Mouse (Mus musculus) A20 (cell line): ENCODE measurements around the gene Gm19426.
A peak's percentile ranks its signal among the peaks of the same experiment; 100 is the strongest.

Experiments used
- DNase-seq: peaks from one replicate; pipeline ENCODE4 v3.0.0-alpha.2; 2011; ENCODE audit warnings: low read depth, low spot score

The Gm19426 gene

GRCm38 (mm10) chr2:84721182-84721581 lies 22.3 kb downstream of the Gm19426 start:
- DNase-seq, result no peak

- no peak for DNase-seq
These were observed 22.7 kb downstream of the Gm19426 start for GRCm38 (mm10) chr2:84720718-84721117.

GRCm38 (mm10) chr2:84717357-84717756 lies 26.1 kb downstream of the Gm19426 start:
- no peak for DNase-seq

- DNase-seq, result peak; percentile 69
These were observed 26.8 kb downstream of the Gm19426 start for GRCm38 (mm10) chr2:84716423-84717355.

- DNase-seq, result peak; percentile 87
These were observed 27.7 kb downstream of the Gm19426 start for GRCm38 (mm10) chr2:84715562-84716361.

- peak; percentile 99 for DNase-seq
These were observed 28.5 kb downstream of the Gm19426 start, which contains the start of gene Zdhhc5 for GRCm38 (mm10) chr2:84714811-84715561. Gene Zdhhc5, minus strand, starts transcription at chr2:84715180.

GRCm38 (mm10) chr2:84714422-84714810 lies 29.0 kb downstream of the Gm19426 start:
- no peak for DNase-seq

- DNase-seq, result no peak
These were observed 31.6 kb downstream of the Gm19426 start for GRCm38 (mm10) chr2:84711898-84712297.

- no peak for DNase-seq
These were observed 35.9 kb downstream of the Gm19426 start for GRCm38 (mm10) chr2:84707523-84707922.

- DNase-seq, result peak; percentile 56
These were observed 38.2 kb downstream of the Gm19426 start for GRCm38 (mm10) chr2:84705295-84705694.

- no peak for DNase-seq
These were observed 39.1 kb downstream of the Gm19426 start for GRCm38 (mm10) chr2:84704329-84704728.

GRCm38 (mm10) chr2:84703497-84703896 lies 40.0 kb downstream of the Gm19426 start:
- DNase-seq, result no peak

- DNase-seq, result no peak
These were observed 48.3 kb downstream of the Gm19426 start for GRCm38 (mm10) chr2:84695007-84695695.
